Mouse (Mus musculus) liver, embryonic 14.5 days (tissue): ENCODE measurements around the gene Zkscan2. TPM values are rescaled to one million over a fixed set of nuclear protein-coding genes. Genes with fewer than 3 reads are reported as not detected.

Source experiments
- ATAC-seq: fragments of 200-750 bp; cut with Nextera tagmentation; 2 replicates; pipeline ENCODE4 v1.8.0; 2017; ENCODE audit warnings: moderate number of reproducible peaks, mild to moderate bottlenecking, moderate library complexity; ENCODE audit not compliant: insufficient read depth
- DNase-seq, 3 experiments: peaks; one replicate each; pipeline ENCODE4 v3.0.0-alpha.2; 2012 to 2013; ENCODE audit warnings: low read depth in 3 of 3, low spot score in 3 of 3
- H3K27ac ChIP-seq: fragments of 300-500 bp; sonication (generic); 2 replicates; pipeline ENCODE4 v1.5.1; 2014; ENCODE audit warnings: moderate library complexity, mild to moderate bottlenecking, control low read depth, inconsistent platforms
- H3K27me3 ChIP-seq: fragments of 300-500 bp; sonication (generic); 2 replicates; pipeline ENCODE4 v1.6.1; 2014; ENCODE audit warnings: mild to moderate bottlenecking, low read length, moderate library complexity; ENCODE audit not compliant: control insufficient read depth, insufficient read depth
- H3K36me3 ChIP-seq: fragments of 300-500 bp; sonication (generic); replicated peaks from 2 replicates; pipeline ENCODE4 v1.6.1; 2014; ENCODE audit warnings: low read depth; ENCODE audit not compliant: control insufficient read depth, insufficient read depth
- H3K4me1 ChIP-seq, 2 experiments: fragments of 200-500 bp in 1 of 2; fragments of 300-500 bp in 1 of 2; sonication (generic) in 1 of 2; replicated peaks; 2 replicates each; pipeline ENCODE4 v1.6.1; 2012 to 2014; ENCODE audit warnings: antibody characterized with exemption in 1 of 2, inconsistent platforms in 1 of 2, low read length in 1 of 2; ENCODE audit not compliant: control insufficient read depth in 2 of 2, insufficient read depth in 2 of 2
- H3K4me2 ChIP-seq: fragments of 300-500 bp; sonication (generic); 2 replicates; pipeline ENCODE4 v1.6.1; 2014; ENCODE audit warnings: low read depth, mild to moderate bottlenecking, control low read depth, moderate library complexity
- H3K4me3 ChIP-seq, 2 experiments: fragments of 200-500 bp in 1 of 2; fragments of 300-500 bp in 1 of 2; sonication (generic) in 1 of 2; 2 replicates each; pipeline ENCODE4 v1.5.1; 2012 to 2014; ENCODE audit warnings: low read depth in 2 of 2, low read length in 2 of 2, mild to moderate bottlenecking in 2 of 2, control low read depth in 1 of 2, inconsistent platforms in 1 of 2, moderate library complexity in 1 of 2; ENCODE audit not compliant: insufficient read depth in 1 of 2
- H3K9ac ChIP-seq: fragments of 300-500 bp; sonication (generic); replicated peaks from 2 replicates; pipeline ENCODE4 v1.6.1; 2014; ENCODE audit warnings: mild to moderate bottlenecking, control low read depth, moderate library complexity
- H3K9me3 ChIP-seq: fragments of 300-500 bp; sonication (generic); 2 replicates; pipeline ENCODE4 v1.6.1; 2016; ENCODE audit warnings: low read length, mixed read lengths; ENCODE audit not compliant: control insufficient read depth
- CTCF ChIP-seq: IDR thresholded peaks from 2 replicates; pipeline ENCODE4 v1.5.1; 2016; ENCODE audit warnings: antibody characterized with exemption, low read depth, control low read depth
- EP300 ChIP-seq: IDR thresholded peaks from 2 replicates; pipeline ENCODE4 v1.6.1; 2016; ENCODE audit warnings: antibody characterized with exemption, low read depth
- WGBS: fragments of 180-500 bp; shearing (Covaris S2); extraction: QIAGEN DNeasy Blood & Tissue Kit; methylation state at CpG from one replicate; pipeline ENCODE4 v1.1.7; 2014; ENCODE audit not compliant: insufficient replicate concordance; 5-methylcytosine and 5-hydroxymethylcytosine counted together
- polyA plus RNA-seq, 2 experiments: library from polyadenylated mRNA; depleted of rRNA in 1 of 2; stranded (reverse) in 1 of 2; unstranded in 1 of 2; fragments of >200 nt; fragmentation: Nextera tagmentation in 1 of 2; extraction: Ambion mirVana in 1 of 2; gene quantifications; 2 replicates each; pipeline versions ENCODE4 v1.2.1 to v1.2.3; 2012 to 2014

Gene Zkscan2
- polyA plus RNA-seq, 2 experiments, result 0.01 to 0.09 TPM

DNA sequence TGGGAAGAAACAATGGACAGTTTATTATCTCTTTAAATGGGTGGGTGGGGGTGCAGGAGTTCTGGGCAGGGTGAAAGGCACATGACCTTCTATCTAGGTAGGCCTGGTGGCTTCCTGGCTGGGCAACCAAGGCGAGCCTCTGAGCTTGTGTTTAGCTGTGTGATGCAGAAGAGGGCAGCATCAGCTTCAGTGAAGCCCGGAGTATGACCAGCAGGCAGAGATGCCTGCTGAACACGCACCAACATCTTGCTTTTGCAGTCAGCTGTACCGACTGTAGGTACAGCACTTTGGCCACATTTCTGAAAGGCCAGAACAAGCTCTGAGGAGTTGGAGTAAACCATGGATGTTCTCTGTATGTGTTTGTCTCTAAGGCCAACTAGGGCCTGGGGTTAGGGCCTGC lies 36.7 kb downstream of the Zkscan2 start:
- ATAC-seq (no peak), DNase-seq (no peak)
- H3K9ac ChIP-seq, result no peak overlapping the region
- H3K36me3 ChIP-seq, result no peaks in the 10 kb centered on the region
- peaks cover 39 to 49% of the 10 kb centered on the region in 2 experiments for H3K4me1 ChIP-seq
- no peak overlapping the region for H3K4me2 ChIP-seq
- H3K27me3 ChIP-seq, result no peaks in the 10 kb centered on the region
- WGBS, result 63% methylated on average over 4 of the region's 4 CpGs
- no peak overlapping the region for H3K4me3 ChIP-seq
- TF ChIP-seq CTCF, result no peak
- no peaks in the 10 kb centered on the region for H3K9me3 ChIP-seq
- no peak overlapping the region for H3K27ac ChIP-seq

DNA sequence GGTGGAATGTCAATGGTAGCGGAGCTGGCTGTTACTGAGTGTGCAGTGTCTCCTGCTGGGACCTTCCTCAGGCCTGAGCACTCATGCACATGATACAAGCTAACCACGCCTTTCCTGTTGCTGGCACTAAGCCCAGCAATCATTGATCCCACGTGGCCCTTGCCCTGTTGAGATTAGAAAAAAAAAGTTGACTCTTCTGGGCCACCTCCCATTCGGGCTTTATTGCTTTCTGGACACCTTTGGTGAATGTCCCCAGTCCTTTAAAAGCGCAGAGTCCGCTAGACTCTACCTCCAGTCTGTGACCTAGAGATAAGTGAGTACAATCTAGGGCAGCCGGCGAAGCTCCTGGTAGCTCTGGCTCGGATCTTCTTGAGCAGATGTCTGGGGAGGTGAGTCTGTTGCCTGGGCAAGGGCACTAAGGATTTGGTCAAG lies 38.2 kb downstream of the Zkscan2 start, which contains the start of gene Aqp8:
Gene Aqp8 (plus strand): TSS at position 222 of the 432 bp plus-strand sequence.
- Histone ChIP-seq H3K9ac (peak within 1 kb of the TSS; percentile 36; the same call in 1 of the 2 replicates), H3K27ac (peak within 1 kb of the TSS; percentile 77)

DNA sequence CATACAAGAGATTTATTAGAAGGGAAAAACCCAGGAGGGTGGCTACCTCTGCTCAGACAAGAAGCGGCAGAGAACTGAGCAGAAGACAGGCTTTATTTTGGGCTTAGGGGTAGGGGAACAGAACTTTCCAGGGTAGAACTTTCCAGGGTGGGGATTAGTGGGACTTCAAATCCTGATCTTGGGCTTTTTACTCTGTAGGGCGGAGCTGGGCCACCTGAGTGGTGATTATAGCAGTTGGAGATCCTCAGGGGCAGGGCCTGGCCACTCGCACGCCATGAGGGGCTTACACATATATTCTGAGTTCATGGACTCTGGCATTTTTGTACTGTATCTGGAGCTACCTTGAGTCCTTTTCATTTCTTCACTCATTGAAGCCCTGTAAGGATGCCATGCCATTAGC lies 38.9 kb downstream of the Zkscan2 start:
- TF ChIP-seq CTCF (no peak), EP300 (no peak)
- 0 out of 2 replicates have a peak overlapping the region, but pooled peaks have one; percentile 36 for H3K9ac ChIP-seq

More for the DNA sequence above, 38.2 kb downstream of the Zkscan2 start, which contains the start of gene Aqp8:
- TF ChIP-seq EP300 (peak; percentile 94), CTCF (peak; percentile 53)
- Histone ChIP-seq H3K36me3 (no peaks in the 10 kb centered on the region), H3K4me3 (peak within 1 kb of the TSS; percentile 6 to 23; a peak in 2 of 4 replicates), H3K4me2 (peak within 1 kb of the TSS; percentile 59), H3K4me1 (peaks cover 54 to 64% of the 10 kb centered on the region in 2 experiments), H3K9me3 (no peaks in the 10 kb centered on the region), H3K27me3 (no peaks in the 10 kb centered on the region)
- DNase-seq, result peak; percentile 87 to 90 (median 89)
- 4% methylated on average over 9 of the region's 9 CpGs for WGBS
- ATAC-seq, result peak; percentile 85

DNA sequence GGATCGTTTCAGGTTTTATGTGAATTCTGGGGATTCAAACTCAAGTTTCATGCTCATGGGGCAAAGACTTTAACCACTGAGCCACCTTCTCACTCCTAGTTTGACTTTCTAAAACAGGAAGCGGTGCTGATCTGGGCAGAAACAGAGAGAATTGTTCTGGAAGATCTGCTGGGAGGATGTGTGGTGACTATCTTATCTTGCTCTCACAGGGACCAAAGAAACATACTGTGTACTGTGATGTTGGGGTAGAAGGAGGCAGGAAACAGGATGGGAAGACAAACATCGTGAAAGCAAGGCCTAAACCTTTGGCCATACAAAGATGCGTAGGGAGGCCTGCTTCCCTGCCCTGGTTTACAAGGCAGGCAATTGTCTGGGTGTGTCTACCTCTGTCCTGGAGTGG lies 41.0 kb downstream of the Zkscan2 start:
- H3K4me3 ChIP-seq, result peak overlapping the region in 1 of 2 experiments; percentile 11; a peak in 1 of 4 replicates
- H3K9me3 ChIP-seq, result no peaks in the 10 kb centered on the region
- peaks cover 57 to 70% of the 10 kb centered on the region in 2 experiments for H3K4me1 ChIP-seq
- ATAC-seq, result peak; percentile 69
- TF ChIP-seq CTCF (no peak), EP300 (peak; percentile 88)
- no peaks in the 10 kb centered on the region for H3K36me3 ChIP-seq
- peak overlapping the region; percentile 89 for H3K27ac ChIP-seq
- no peaks in the 10 kb centered on the region for H3K27me3 ChIP-seq
- H3K4me2 ChIP-seq, result peak overlapping the region; percentile 54
- WGBS, result 18% methylated on average over 4 of the region's 4 CpGs
- peak overlapping the region; percentile 43; the same call in 1 of the 2 replicates for H3K9ac ChIP-seq
- DNase-seq, result peak; percentile 69 to 74 (median 70)

More for the DNA sequence above, 38.9 kb downstream of the Zkscan2 start:
- DNase-seq (no peak), ATAC-seq (no peak)
- H3K4me3 ChIP-seq, result no peak overlapping the region
- WGBS, result 77% methylated on average over 4 of the region's 4 CpGs
- no peaks in the 10 kb centered on the region for H3K36me3 ChIP-seq
- H3K27ac ChIP-seq, result peak overlapping the region; percentile 77
- H3K4me2 ChIP-seq, result peak overlapping the region; percentile 59
- H3K27me3 ChIP-seq, result no peaks in the 10 kb centered on the region
- H3K9me3 ChIP-seq, result no peaks in the 10 kb centered on the region
- peaks cover 57 to 70% of the 10 kb centered on the region in 2 experiments for H3K4me1 ChIP-seq

DNA sequence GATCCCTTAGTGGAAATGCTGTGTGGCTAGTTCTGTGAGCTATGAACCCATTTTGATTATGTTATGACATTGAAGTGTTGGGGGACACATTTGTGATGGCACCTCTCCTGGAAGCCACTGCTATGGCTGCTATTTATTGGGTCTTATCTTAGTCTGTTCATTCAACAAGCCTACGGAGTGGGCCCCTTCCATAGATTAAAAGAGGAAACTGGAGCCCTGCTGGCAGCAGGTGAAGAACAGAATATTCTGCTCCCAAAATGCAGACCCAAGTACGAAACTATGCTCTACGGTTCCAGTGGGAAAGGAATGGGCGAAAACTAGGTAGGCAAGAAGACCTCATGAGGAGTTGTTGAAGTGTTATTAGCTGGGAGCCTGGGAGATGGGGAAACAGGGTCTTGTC lies 41.9 kb downstream of the Zkscan2 start:
- peak overlapping the region; percentile 44 for H3K27ac ChIP-seq
- peak overlapping the region; percentile 51 for H3K4me2 ChIP-seq
- H3K9ac ChIP-seq, result no peak overlapping the region
- H3K4me3 ChIP-seq, result no peak overlapping the region
- no peak for TF ChIP-seq CTCF
- TF ChIP-seq EP300, result no peak
- DNase-seq (no peak), ATAC-seq (no peak)
- WGBS, result 44% methylated on average over 4 of the region's 4 CpGs
- peaks cover 57 to 69% of the 10 kb centered on the region in 2 experiments for H3K4me1 ChIP-seq
- no peaks in the 10 kb centered on the region for H3K27me3 ChIP-seq
- H3K9me3 ChIP-seq, result no peaks in the 10 kb centered on the region
- no peaks in the 10 kb centered on the region for H3K36me3 ChIP-seq
